ENCODE assay signal across 8 mouse cellular contexts in the genomic region with DNA sequence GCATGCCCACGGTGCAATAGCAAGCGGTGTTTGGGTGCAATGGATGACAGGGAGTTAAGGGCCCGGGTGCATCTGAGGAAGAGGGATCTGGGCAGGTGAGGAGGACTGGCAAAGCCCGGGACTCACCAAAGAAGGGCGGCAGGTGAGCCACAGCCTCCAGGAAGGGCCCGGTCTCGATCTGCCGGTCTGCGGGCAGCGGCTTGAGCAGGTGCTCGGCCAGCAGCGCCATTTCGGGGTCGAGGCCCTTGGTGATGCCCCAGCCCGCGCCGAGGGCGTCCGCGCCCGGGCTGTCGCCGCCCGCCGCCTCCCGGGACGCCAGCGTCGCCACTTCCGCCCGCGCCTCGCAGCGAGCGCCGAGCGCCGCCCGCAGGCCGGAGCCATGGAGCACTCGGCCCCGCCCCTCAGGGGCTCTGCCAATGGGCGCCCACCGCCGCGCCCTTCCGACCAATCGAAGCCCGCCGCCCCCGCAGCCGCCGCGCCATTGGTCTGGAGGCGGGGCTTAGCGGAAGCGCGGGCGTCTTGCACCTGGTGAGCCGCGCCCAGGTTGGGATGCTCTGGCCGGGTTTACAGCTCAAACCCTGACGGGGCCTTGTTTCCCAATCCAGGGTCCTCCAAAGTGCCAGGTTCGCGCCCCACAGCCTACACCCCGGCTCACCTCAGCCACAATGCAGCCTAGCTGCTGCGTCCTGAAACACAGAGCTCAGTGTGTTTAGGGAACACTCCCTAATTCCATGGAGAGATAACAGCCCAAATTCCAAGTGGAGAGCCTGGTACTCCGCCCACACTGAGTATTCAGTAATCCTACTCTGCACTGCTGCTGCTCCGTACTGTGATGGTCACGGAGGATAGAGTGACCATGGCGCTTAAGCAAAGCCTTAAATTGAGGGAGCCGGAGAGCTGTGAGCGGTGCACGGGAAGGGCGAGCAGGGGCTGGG. TPM values are rescaled to one million over a fixed set of nuclear protein-coding genes. Genes with fewer than 3 reads are reported as not detected.
DNase-seq lines count a peak whose midpoint lies in the region; ATAC-seq and TF ChIP-seq lines count a peak whose summit lies in the region.

Gltp (minus strand) TSS at position 352 of the 935 bp plus-strand sequence.

- no peaks in the 10 kb centered on the region for H3K9me3 ChIP-seq in hindbrain, postnatal 0 days (ENCODE audit: low read length)

- H3K4me1 ChIP-seq in hindbrain, postnatal 0 days (ENCODE audit: insufficient read depth, low read length) = peaks cover 16% of the 10 kb centered on the region; the same call in 1 of the 2 replicates

- H3K9ac ChIP-seq in hindbrain, postnatal 0 days (replicated peaks; ENCODE audit: low read length) = peak within 1 kb of the TSS; percentile 83

- H3K4me3 ChIP-seq in gastrocnemius, adult 2 months = peak within 1 kb of the TSS; percentile 95
- H3K4me3 ChIP-seq in hindbrain, postnatal 0 days (ENCODE audit: low read length) = peak within 1 kb of the TSS; percentile 82
- peak within 1 kb of the TSS; percentile 95 for H3K4me3 ChIP-seq in left cerebral cortex, adult 2 months

- 5% methylated on average over 69 of the region's 75 CpGs for WGBS in hindbrain, postnatal 0 days

- H3K27ac ChIP-seq in gastrocnemius, adult 2 months = peak within 1 kb of the TSS; percentile 88
- peak within 1 kb of the TSS; percentile 48; the same call in 1 of the 2 replicates for H3K27ac ChIP-seq in hindbrain, postnatal 0 days
- peak within 1 kb of the TSS; percentile 90 for H3K27ac ChIP-seq in left cerebral cortex, adult 2 months

- peak; percentile 61 for TF ChIP-seq CTCF in gastrocnemius, adult 2 months (IDR thresholded peaks at IDR 0.05)
- TF ChIP-seq CTCF in hindbrain, postnatal 0 days (IDR thresholded peaks at IDR 0.05; ENCODE audit: low read depth) = no peak
- peak; percentile 50 for TF ChIP-seq CTCF in left cerebral cortex, adult 2 months (IDR thresholded peaks at IDR 0.05)

- H3K36me3 ChIP-seq in hindbrain, postnatal 0 days (ENCODE audit: insufficient read depth, low read length) = no peaks in the 10 kb centered on the region

- peak; percentile 98 for ATAC-seq in hindbrain, postnatal 0 days
- peak; percentile 97 for ATAC-seq in megakaryocyte, adult 5-6 weeks (ENCODE audit: poor library complexity, severe bottlenecking)

- H3K4me2 ChIP-seq in hindbrain, postnatal 0 days (ENCODE audit: low read depth, low read length) = peak within 1 kb of the TSS; percentile 87

- peak; percentile 84 for DNase-seq in WW6 (ENCODE audit: low read depth, low spot score)
- DNase-seq in cerebellum, postnatal 4 days (ENCODE audit: low spot score in 2 of 2) = peak; percentile 93
- peak; percentile 96 for DNase-seq in gastrocnemius, adult 2 months
- peak; percentile 98 for DNase-seq in hindbrain, postnatal 0 days (ENCODE audit: low spot score)
- DNase-seq in left cerebral cortex, adult 2 months (ENCODE audit: extremely low spot score in 1 of 2, low spot score in 2 of 2) = peak; percentile 95 to 98
- peak; percentile 93 for DNase-seq in right cerebral cortex, adult 2 months (ENCODE audit: low spot score in 2 of 2)
- peak; percentile 93 for DNase-seq in urinary bladder, postnatal 14 days (ENCODE audit: low spot score)

- intact Hi-C loops in gastrocnemius, adult 2 months (cut with DNase I) = no loop called here
- intact Hi-C loops in left cerebral cortex, adult 2 months (cut with DNase I) = loop anchor here (1.0 kb wide), 1 partner anchor 24 kb away; no protein-coding TSS in a partner anchor

- H3K27me3 ChIP-seq in hindbrain, postnatal 0 days (ENCODE audit: insufficient read depth, low read length) = no peaks in the 10 kb centered on the region

RNA-seq across cellular contexts. Expression of gene Gltp, which starts in this region (rescaled TPM):
- 10 to 100 TPM in 1 of 2 experiments, 1 to 10 TPM in 1; 6.7 to 10.8 TPM for total RNA-seq in gastrocnemius, adult 2 months (2021)
- 36.3 and 51.0 TPM in 2 replicates for total RNA-seq in hindbrain, postnatal 0 days (2014; rRNA removed)
- polyA plus RNA-seq in hindbrain, postnatal 0 days (2015; fragmentation: Nextera tagmentation; extraction: Ambion mirVana) = 55.0 and 55.1 TPM in 2 replicates
- total RNA-seq in left cerebral cortex, adult 2 months (2021) = 10 to 100 TPM; 21.8 to 22.4 TPM
- total RNA-seq in megakaryocyte, adult 5-6 weeks (2015) = 268 and 269 TPM in 2 replicates
- 135 and 141 TPM in 2 replicates for total RNA-seq in megakaryocyte, adult 5-6 weeks (2017)

Comparison
In these comparisons a context has a peak if more than half of its experiments do, and no peak if none do; other contexts are left out.
1. Peak in every context shown above with its lines: DNase-seq, ATAC-seq, H3K4me3 ChIP-seq and H3K27ac ChIP-seq.